Mouse (Mus musculus) spleen, postnatal 10 days (tissue): ENCODE results near the gene Zfp185.
A peak's percentile ranks its signal among the peaks of the same experiment; 100 is the strongest.

Source experiments
- DNase-seq, 2 experiments: peaks; one replicate each; pipeline ENCODE4 v3.0.0; 2021 to 2022; ENCODE audit warnings: low spot score in 2 of 2

Gene Zfp185

GRCm38 (mm10) chrX:72986841-72987519 is at the start of gene Zfp185:
Gene Zfp185, plus strand, starts transcription at chrX:72987339.
- DNase-seq, result peak in 1 of 2 experiments; percentile 14

GRCm38 (mm10) chrX:72953464-72953863 is 33.7 kb upstream of the Zfp185 start:
- DNase-seq, result no peak

- DNase-seq, result no peak
Measured at GRCm38 (mm10) chrX:72956486-72956885, 30.7 kb upstream of the Zfp185 start.

GRCm38 (mm10) chrX:72960431-72960830 is 26.7 kb upstream of the Zfp185 start:
- DNase-seq, result peak in 1 of 2 experiments; percentile 20

- no peak for DNase-seq
Measured at GRCm38 (mm10) chrX:72961511-72961910, 25.6 kb upstream of the Zfp185 start.

GRCm38 (mm10) chrX:72962743-72963142 is 24.4 kb upstream of the Zfp185 start:
- no peak for DNase-seq

- DNase-seq, result no peak
Measured at GRCm38 (mm10) chrX:72982831-72983230, 4.3 kb upstream of the Zfp185 start.

GRCm38 (mm10) chrX:72985607-72986006 is 1.5 kb upstream of the Zfp185 start:
- no peak for DNase-seq

- DNase-seq, result no peak
Measured at GRCm38 (mm10) chrX:72987520-72987905, 374 bp downstream of the Zfp185 start.

GRCm38 (mm10) chrX:72988431-72988830 is 1.3 kb downstream of the Zfp185 start:
- DNase-seq, result no peak

GRCm38 (mm10) chrX:72990581-72990980 is 3.4 kb downstream of the Zfp185 start:
- no peak for DNase-seq

- DNase-seq, result no peak
Measured at GRCm38 (mm10) chrX:72992291-72992919, 5.3 kb downstream of the Zfp185 start.

- DNase-seq, result no peak
Measured at GRCm38 (mm10) chrX:72995542-72995941, 8.4 kb downstream of the Zfp185 start.

- no peak for DNase-seq
Measured at GRCm38 (mm10) chrX:73003110-73003509, 16.0 kb downstream of the Zfp185 start.

GRCm38 (mm10) chrX:73005678-73006077 is 18.5 kb downstream of the Zfp185 start:
- DNase-seq, result peak in 1 of 2 experiments; percentile 21

GRCm38 (mm10) chrX:73007597-73008479 is 20.7 kb downstream of the Zfp185 start:
- peak; percentile 82 to 89 for DNase-seq

GRCm38 (mm10) chrX:73012846-73013245 is 25.7 kb downstream of the Zfp185 start:
- DNase-seq, result no peak

- DNase-seq, result no peak
Measured at GRCm38 (mm10) chrX:73037003-73037402, 49.9 kb downstream of the Zfp185 start, which contains the start of gene Pnma5. Gene Pnma5, minus strand, starts transcription at chrX:73037103.

GRCm38 (mm10) chrX:73038831-73039230 is 51.7 kb downstream of the Zfp185 start:
- DNase-seq, result no peak

GRCm38 (mm10) chrX:73039666-73040065 is 52.5 kb downstream of the Zfp185 start:
- DNase-seq, result no peak

- DNase-seq, result peak; percentile 76 to 87
Measured at GRCm38 (mm10) chrX:73053860-73054563, 66.9 kb downstream of the Zfp185 start.

GRCm38 (mm10) chrX:73061528-73061927 is 74.4 kb downstream of the Zfp185 start:
- no peak for DNase-seq
